Mouse (Mus musculus): Measurements from ENCODE around the gene Kifc1.

The Kifc1 gene

DNA sequence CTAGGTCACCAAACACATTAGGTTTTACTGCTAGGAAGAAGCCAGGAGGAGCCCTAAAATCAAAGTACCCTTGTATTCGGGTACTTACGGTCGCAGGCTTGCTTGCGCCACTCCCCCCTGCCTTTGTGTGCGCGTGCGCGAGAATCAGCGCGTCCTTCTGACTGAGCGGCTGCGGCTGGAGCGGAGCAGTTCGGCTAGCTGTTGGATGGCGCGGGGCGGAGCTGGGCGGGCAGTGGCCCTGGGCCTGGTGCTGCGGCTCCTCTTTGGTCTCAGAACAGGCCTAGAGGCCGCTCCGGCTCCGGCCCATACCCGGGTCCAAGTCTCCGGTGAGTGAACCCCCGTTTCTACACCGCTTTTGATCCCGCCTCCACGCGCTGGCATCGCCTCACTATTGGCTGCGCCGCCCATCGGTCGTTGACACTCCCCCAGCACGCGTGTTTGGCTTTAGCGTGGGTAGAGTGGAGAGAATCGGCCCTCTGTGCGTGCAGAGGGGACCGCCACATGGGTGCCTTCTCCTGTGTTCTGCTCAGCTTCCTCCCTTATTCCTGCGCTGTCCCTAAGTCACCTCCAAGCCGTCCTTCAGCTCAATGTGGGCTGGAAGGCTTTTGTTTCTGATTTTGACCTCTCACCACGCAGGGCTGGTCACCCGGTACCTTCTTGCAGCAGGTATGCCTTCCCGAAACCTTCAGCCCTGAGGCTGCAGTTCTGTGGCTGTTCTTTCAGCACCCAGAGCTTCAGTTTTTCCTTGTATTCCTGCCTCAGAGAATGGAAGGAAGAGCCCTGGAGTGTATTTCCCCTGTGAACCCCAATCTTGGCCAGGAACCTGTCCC, 47.3 kb downstream of the Kifc1 start, which contains the start of gene Cd320:
Cd320 (plus strand) TSS at position 126 of the 830 bp plus-strand sequence.
- Histone ChIP-seq H3K4me3 (replicated peaks; ENCODE audit: low read length) (peak within 1 kb of the TSS; percentile 98), H3K27me3 (ENCODE audit: insufficient read depth, low read length) (no peaks in the 10 kb centered on the region), H3K4me1 (replicated peaks; ENCODE audit: low read depth, low read length) (peaks cover 58% of the 10 kb centered on the region), H3K36me3 (ENCODE audit: insufficient read depth, low read length) (peaks cover 55% of the 10 kb centered on the region), H3K9me3 (ENCODE audit: low read length) (no peaks in the 10 kb centered on the region)
- no peak for TF ChIP-seq NANOG (IDR thresholded peaks at IDR 0.05; ENCODE audit: borderline replicate concordance, low read length)
- no peak for TF ChIP-seq CTCF (conservative IDR thresholded peaks at IDR 0.05; ENCODE audit: low read length)
- no peak for TF ChIP-seq POU5F1 (IDR thresholded peaks at IDR 0.05; ENCODE audit: borderline replicate concordance, low read length)

DNA sequence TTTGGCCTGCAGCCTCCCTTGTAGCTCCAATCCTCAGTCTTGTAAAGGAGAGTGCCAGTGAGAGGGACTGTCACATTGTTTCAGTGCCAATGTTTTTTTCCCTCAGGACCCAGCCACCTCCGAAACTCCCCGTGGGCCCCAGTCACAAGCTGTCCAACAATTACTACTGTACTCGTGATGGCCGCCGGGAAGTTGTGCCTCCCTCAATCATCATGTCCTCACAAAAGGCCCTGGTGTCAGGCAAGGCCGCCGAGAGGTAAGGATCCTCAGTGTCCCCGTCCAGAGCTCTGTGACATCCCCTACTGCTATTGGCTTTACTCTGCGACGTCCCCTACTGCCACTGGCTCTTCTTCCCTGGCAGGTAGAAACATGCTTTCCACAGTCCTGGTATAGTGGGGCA, 60.9 kb downstream of the Kifc1 start:
- peaks cover 91% of the 10 kb centered on the region for H3K36me3 ChIP-seq (ENCODE audit: insufficient read depth, low read length)
- no peak for TF ChIP-seq POU5F1 (IDR thresholded peaks at IDR 0.05; ENCODE audit: borderline replicate concordance, low read length)
- no peak for TF ChIP-seq NANOG (IDR thresholded peaks at IDR 0.05; ENCODE audit: borderline replicate concordance, low read length)
- TF ChIP-seq CTCF (conservative IDR thresholded peaks at IDR 0.05; ENCODE audit: low read length) = no peak

DNA sequence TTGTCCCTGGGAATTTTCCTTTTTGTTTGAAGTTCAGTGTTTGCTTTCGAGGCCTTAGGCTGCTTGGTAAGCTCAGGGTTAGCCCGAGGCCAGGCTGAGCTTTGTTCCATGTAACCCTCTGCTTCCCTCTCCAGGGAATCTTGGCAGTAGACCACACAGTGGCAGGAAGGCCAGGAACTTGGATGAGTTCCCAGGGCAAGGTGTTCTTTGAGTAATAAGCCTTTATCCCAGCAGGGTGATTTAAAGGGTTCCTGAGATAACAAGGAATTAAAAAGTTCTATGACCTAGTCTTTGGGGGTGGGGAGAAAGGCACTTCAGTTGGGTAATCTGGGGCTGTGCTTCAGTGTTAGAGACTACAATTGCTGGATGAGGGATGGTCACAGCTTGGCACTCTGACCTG, 61.6 kb downstream of the Kifc1 start:
- Histone ChIP-seq H3K9me3 (ENCODE audit: low read length) (no peaks in the 10 kb centered on the region), H3K36me3 (ENCODE audit: insufficient read depth, low read length) (peaks cover 85% of the 10 kb centered on the region), H3K4me3 (replicated peaks; ENCODE audit: low read length) (no peak overlapping the region), H3K4me1 (replicated peaks; ENCODE audit: low read depth, low read length) (peaks cover 48% of the 10 kb centered on the region), H3K27me3 (ENCODE audit: insufficient read depth, low read length) (no peaks in the 10 kb centered on the region)
- TF ChIP-seq CTCF (conservative IDR thresholded peaks at IDR 0.05; ENCODE audit: low read length) = no peak
- TF ChIP-seq POU5F1 (IDR thresholded peaks at IDR 0.05; ENCODE audit: borderline replicate concordance, low read length) = no peak
- no peak for TF ChIP-seq NANOG (IDR thresholded peaks at IDR 0.05; ENCODE audit: borderline replicate concordance, low read length)

More for the DNA sequence above, 60.9 kb downstream of the Kifc1 start:
- peaks cover 52% of the 10 kb centered on the region for H3K4me1 ChIP-seq (replicated peaks; ENCODE audit: low read depth, low read length)
- H3K27me3 ChIP-seq (ENCODE audit: insufficient read depth, low read length) = no peaks in the 10 kb centered on the region
- no peak overlapping the region for H3K4me3 ChIP-seq (replicated peaks; ENCODE audit: low read length)
- H3K9me3 ChIP-seq (ENCODE audit: low read length) = no peaks in the 10 kb centered on the region

DNA sequence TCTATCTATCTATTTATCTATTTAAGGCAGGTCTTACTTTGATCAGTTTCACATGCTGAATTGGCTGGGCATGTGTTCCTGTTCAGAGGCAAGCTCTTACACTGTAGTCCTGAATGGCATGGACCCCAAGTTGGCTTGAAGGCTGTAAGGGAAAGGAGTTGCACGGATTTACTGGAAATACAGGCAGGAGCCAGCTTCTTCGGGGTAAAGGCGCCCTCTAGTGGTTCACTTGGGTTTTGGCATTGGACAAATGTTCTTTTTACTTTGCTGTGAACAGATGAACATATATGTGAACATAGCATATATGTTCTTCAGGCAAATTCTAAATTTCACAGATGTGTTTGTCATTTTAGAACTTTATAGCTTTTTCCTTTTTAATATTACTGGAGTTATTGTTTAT, 63.6 kb downstream of the Kifc1 start:
- no peak overlapping the region for H3K4me3 ChIP-seq (replicated peaks; ENCODE audit: low read length)
- no peak for TF ChIP-seq POU5F1 (IDR thresholded peaks at IDR 0.05; ENCODE audit: borderline replicate concordance, low read length)
- no peak for TF ChIP-seq NANOG (IDR thresholded peaks at IDR 0.05; ENCODE audit: borderline replicate concordance, low read length)
- peak; percentile 93 for TF ChIP-seq CTCF (conservative IDR thresholded peaks at IDR 0.05; ENCODE audit: low read length)
- H3K36me3 ChIP-seq (ENCODE audit: insufficient read depth, low read length) = peaks cover 85% of the 10 kb centered on the region
- no peaks in the 10 kb centered on the region for H3K9me3 ChIP-seq (ENCODE audit: low read length)
- no peaks in the 10 kb centered on the region for H3K27me3 ChIP-seq (ENCODE audit: insufficient read depth, low read length)
- H3K4me1 ChIP-seq (replicated peaks; ENCODE audit: low read depth, low read length) = peaks cover 48% of the 10 kb centered on the region

All from E14TG2a.4 (cell line).